Mouse (Mus musculus) embryonic facial prominence, embryonic 13.5 days (tissue): ENCODE measurements around the gene Wdfy3. TPM values are rescaled to one million over a fixed set of nuclear protein-coding genes. Genes with fewer than 3 reads are reported as not detected.

Experiments
- ATAC-seq: fragments of 200-750 bp; cut with Nextera tagmentation; 2 replicates; pipeline ENCODE4 v1.8.0; 2017; ENCODE audit warnings: low read depth; ENCODE audit not compliant: insufficient number of reproducible peaks, insufficient read depth, low FRiP score, low TSS enrichment
- H3K27ac ChIP-seq: fragments of 300-500 bp; sonication (generic); 2 replicates; pipeline ENCODE4 v1.5.1; 2015; ENCODE audit warnings: moderate library complexity, mild to moderate bottlenecking, inconsistent platforms
- H3K27me3 ChIP-seq: fragments of 300-500 bp; sonication (generic); 2 replicates; pipeline ENCODE4 v1.6.1; 2015; ENCODE audit warnings: mild to moderate bottlenecking, inconsistent platforms
- H3K36me3 ChIP-seq: fragments of 300-500 bp; sonication (generic); 2 replicates; pipeline ENCODE4 v1.6.1; 2015; ENCODE audit warnings: mild to moderate bottlenecking, inconsistent platforms
- H3K4me1 ChIP-seq: fragments of 300-500 bp; sonication (generic); 2 replicates; pipeline ENCODE4 v1.6.1; 2015; ENCODE audit warnings: inconsistent platforms
- H3K4me2 ChIP-seq: fragments of 300-500 bp; sonication (generic); 2 replicates; pipeline ENCODE4 v1.6.1; 2015; ENCODE audit warnings: moderate library complexity, mild to moderate bottlenecking, inconsistent platforms
- H3K4me3 ChIP-seq: fragments of 300-500 bp; sonication (generic); 2 replicates; pipeline ENCODE4 v1.5.1; 2015; ENCODE audit warnings: mild to moderate bottlenecking, inconsistent platforms
- H3K9ac ChIP-seq: fragments of 300-500 bp; sonication (generic); 2 replicates; pipeline ENCODE4 v1.6.1; 2015; ENCODE audit warnings: mild to moderate bottlenecking, inconsistent platforms
- H3K9me3 ChIP-seq: fragments of 300-500 bp; sonication (generic); 2 replicates; pipeline ENCODE4 v1.6.1; 2016; ENCODE audit warnings: inconsistent platforms
- WGBS: fragments of 180-500 bp; shearing (Covaris S2); methylation state at CpG from one replicate; pipeline ENCODE4 v1.1.7; 2015; ENCODE audit warnings: mixed read lengths; 5-methylcytosine and 5-hydroxymethylcytosine counted together
- polyA plus RNA-seq: library from polyadenylated mRNA; unstranded; fragments of >200 nt; fragmentation: Nextera tagmentation; extraction: Ambion mirVana; gene quantifications from 2 replicates; pipeline ENCODE4 v1.2.1, GENCODE M21; 2015

The Wdfy3 gene
- polyA plus RNA-seq, 1 experiment from 2014 or later = 19.1 TPM

DNA sequence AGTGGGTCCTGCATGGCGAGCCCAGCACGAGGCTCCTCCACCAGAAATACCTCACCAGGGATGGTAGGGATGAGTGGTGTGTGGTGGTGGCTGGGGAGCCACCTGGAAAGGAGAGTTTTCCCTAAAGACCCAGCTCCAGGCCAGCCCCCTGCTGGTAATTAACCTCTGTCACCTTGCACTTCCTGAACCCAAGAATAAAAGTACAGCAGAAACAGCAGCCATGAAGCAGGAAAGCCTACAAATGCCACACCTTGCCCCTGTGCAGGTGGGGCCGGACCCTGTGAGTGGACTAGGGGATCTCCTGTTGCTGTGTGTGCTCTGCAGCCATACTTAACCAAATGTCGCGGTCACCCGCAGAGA, 247.4 kb downstream of the Wdfy3 start:
- Histone ChIP-seq H3K9ac (no peak overlapping the region), H3K36me3 (no peaks in the 10 kb centered on the region), H3K27ac (no peak overlapping the region), H3K4me1 (peaks cover 37% of the 10 kb centered on the region), H3K27me3 (peaks cover 27% of the 10 kb centered on the region), H3K9me3 (no peaks in the 10 kb centered on the region), H3K4me2 (no peak overlapping the region), H3K4me3 (no peak overlapping the region)
- WGBS = 47% methylated on average over 6 of the region's 6 CpGs
- ATAC-seq = no peak

DNA sequence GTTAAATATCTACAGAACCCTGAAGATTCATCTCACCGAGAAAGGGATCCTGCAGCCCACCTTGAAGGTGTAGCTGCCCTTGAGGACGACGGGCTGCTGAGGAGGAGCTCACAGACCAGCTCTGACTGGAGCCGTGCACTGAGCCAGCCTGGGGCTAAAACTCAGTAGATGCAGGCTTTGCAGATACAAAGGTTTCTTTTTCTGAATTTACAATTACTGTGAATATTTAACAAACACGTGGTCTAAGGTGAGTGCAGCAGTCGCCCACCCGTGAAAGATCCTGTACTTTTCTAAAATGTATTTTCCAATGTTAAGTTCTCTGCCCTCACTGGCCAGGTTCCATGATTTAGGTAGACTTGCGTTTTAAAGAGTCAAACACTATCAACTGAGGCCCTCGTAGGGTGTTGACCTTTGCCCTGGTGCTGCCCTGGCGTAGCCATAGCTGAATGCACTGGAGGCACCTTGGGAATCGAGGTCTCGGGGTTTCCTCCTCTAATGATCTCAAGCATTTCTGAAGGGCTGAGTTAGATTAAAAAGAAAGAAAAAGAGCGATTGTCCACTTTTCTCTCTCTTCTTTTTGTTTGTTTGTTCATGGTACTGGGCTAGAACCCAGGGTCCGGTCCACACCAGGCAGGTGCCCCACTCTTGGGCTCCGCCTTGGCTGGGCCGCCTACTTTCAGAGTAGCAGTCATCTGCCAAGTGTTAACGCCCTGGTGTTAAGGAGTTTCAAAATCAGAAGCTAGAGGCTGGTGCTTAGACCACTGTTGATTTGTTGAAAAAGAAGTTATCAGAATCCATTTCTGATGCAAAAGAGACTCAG, 248.0 kb downstream of the Wdfy3 start:
- H3K9me3 ChIP-seq = no peaks in the 10 kb centered on the region
- 51% methylated on average over 17 of the region's 17 CpGs for WGBS
- H3K27me3 ChIP-seq = peaks cover 24% of the 10 kb centered on the region
- H3K4me1 ChIP-seq = peaks cover 31% of the 10 kb centered on the region
- H3K4me3 ChIP-seq = no peak overlapping the region
- no peak overlapping the region for H3K4me2 ChIP-seq
- H3K27ac ChIP-seq = no peak overlapping the region
- no peak for ATAC-seq
- H3K9ac ChIP-seq = no peak overlapping the region
- H3K36me3 ChIP-seq = no peaks in the 10 kb centered on the region

DNA sequence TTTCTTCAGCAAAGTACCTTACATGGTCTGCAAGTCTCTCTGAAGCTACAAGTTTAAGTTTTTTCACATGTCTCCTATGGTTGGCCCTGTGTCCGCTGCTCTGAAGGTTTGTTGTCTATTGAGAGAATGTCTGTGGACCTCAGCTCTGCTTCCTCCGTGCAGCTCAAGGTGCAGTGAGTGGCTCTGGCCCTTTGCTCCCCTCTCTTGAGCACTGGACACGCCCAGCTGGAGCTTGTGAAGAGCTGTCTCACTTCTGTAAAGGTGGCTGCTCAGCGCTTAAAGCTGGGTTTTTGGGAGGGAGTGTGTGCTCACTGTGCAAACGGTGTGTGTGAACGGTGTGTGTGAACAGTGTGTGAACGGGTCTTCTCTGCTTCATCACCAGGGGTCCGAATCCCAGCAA, 248.7 kb downstream of the Wdfy3 start:
- no peaks in the 10 kb centered on the region for H3K9me3 ChIP-seq
- no peak overlapping the region for H3K27ac ChIP-seq
- H3K4me1 ChIP-seq = peaks cover 24% of the 10 kb centered on the region
- WGBS = 62% methylated on average over 8 of the region's 8 CpGs
- H3K36me3 ChIP-seq = no peaks in the 10 kb centered on the region
- H3K27me3 ChIP-seq = peaks cover 20% of the 10 kb centered on the region
- H3K4me2 ChIP-seq = no peak overlapping the region
- no peak overlapping the region for H3K9ac ChIP-seq
- no peak overlapping the region for H3K4me3 ChIP-seq
- no peak for ATAC-seq

DNA sequence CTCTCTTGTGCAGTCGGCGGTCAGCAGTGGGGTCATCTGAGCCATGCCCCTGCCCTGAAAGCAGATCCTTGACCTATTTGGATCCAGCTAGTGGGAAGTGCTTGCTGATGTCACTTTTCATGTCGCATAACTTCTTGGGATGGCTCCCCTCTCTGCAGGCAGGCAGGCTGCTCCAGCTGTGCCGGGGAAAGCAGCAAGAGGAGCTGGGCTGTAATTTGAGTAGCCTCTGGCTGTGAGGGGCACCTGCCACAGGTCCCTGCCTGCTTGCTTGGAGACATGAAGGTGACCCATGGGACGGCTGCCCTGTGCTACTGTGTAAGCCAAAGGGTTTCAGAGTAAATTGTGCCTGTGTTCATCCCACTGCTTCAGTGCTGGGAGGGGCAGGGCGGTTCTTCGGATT, 249.9 kb downstream of the Wdfy3 start:
- peaks cover 20% of the 10 kb centered on the region for H3K27me3 ChIP-seq
- no peak for ATAC-seq

DNA sequence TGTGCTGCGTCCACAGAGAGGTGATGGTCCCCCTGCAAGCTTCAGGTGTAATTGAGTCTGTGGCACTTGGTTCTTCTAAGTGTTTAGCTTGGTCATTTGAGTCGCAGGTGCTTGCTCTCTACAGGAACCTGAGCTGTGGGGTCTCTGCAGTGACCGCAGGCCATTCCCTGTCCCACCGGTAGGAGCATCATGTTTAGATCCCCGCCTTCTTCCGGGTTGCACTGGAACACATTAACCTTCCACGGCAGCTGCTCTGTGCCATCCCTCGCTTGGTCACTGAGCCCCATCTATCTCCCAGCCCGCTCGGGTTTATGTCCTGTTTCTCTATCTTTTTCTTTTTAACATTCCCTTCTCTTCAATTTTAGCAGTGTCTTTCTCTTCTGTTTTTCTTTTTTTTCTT, 250.5 kb downstream of the Wdfy3 start:
- no peak for ATAC-seq
- Histone ChIP-seq H3K27me3 (peaks cover 20% of the 10 kb centered on the region), H3K36me3 (no peaks in the 10 kb centered on the region), H3K4me2 (no peak overlapping the region), H3K4me1 (peaks cover 12% of the 10 kb centered on the region; the same call in 1 of the 2 replicates), H3K9me3 (no peaks in the 10 kb centered on the region), H3K4me3 (no peak overlapping the region), H3K9ac (no peak overlapping the region), H3K27ac (no peak overlapping the region)
- 39% methylated on average over 10 of the region's 10 CpGs for WGBS

More for the DNA sequence above, 249.9 kb downstream of the Wdfy3 start:
- H3K4me2 ChIP-seq = no peak overlapping the region
- no peak overlapping the region for H3K27ac ChIP-seq
- H3K36me3 ChIP-seq = no peaks in the 10 kb centered on the region
- H3K4me3 ChIP-seq = no peak overlapping the region
- no peak overlapping the region for H3K9ac ChIP-seq
- H3K9me3 ChIP-seq = no peaks in the 10 kb centered on the region
- peaks cover 14% of the 10 kb centered on the region for H3K4me1 ChIP-seq
- WGBS = 8% methylated on average over 7 of the region's 7 CpGs

DNA sequence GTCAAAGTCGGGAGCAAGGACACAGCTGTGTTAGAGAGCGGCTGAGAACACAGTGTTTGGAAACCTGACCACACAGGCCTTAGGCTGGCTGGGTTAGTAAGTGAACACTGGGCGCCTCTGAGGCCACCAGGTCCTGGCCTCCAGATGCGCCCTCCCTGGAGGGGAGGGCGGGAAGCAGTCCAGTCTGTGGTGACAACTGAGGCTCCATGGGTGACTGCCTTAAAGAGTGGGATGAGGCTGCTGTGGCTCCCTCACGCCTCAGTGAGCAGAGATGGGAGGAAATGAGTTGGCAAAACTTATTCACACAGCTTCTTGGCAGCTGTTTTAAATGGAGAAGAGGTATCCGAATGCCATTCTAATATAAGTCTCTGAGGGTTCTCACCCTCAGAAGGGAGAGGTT, 252.9 kb downstream of the Wdfy3 start:
- no peaks in the 10 kb centered on the region for H3K36me3 ChIP-seq
- H3K27ac ChIP-seq = no peak overlapping the region
- no peak for ATAC-seq
- no peak overlapping the region for H3K4me3 ChIP-seq
- H3K27me3 ChIP-seq = peaks cover 9% of the 10 kb centered on the region
- no peak overlapping the region for H3K4me2 ChIP-seq
- no peaks in the 10 kb centered on the region for H3K9me3 ChIP-seq
- H3K4me1 ChIP-seq = peaks cover 12% of the 10 kb centered on the region; the same call in 1 of the 2 replicates
- no peak overlapping the region for H3K9ac ChIP-seq
- 56% methylated on average over 7 of the region's 7 CpGs for WGBS

DNA sequence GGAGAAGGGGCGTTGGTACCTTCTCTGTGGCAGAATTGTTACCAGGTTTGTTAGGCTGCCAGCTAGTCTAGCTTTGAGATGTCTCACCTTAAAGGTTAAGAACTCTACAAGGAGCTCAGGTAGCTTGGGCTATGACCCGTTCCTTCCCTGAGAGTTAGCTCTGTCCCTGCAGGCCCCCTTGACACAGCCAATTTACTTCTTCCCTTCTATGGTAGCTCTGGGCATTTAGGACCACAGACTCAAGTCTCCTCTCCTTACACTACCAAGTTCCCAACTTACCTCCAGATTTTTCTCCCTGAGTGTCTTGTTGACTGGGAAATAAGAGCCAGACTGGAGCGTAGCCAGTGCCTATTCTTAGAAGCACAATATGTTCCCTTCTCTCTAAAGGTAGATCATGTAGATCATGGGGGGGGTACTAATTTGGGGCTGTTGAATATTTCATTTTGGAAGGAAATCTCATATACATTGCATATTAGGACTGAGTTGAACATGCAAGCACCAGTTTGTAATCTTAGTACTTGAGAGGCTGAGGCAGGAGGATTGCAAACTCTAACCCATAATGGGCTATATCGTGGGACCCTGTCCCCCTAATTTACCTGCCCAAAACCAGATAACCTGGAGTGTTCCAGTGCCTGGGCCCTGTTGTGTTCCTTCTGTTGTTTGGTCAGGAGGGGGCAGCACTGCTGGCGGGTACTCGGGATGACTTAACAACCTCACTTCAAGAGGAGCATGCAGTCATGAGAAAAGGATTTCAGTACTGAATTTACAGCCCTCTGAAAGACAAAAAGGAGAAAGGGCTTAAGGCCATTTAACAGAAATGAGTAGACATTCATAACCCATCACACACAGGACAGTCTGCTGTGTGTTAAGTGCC, 258.2 kb downstream of the Wdfy3 start:
- no peaks in the 10 kb centered on the region for H3K9me3 ChIP-seq
- no peak for ATAC-seq
- no peaks in the 10 kb centered on the region for H3K4me1 ChIP-seq
- no peak overlapping the region for H3K4me2 ChIP-seq
- no peak overlapping the region for H3K4me3 ChIP-seq
- H3K27me3 ChIP-seq = no peaks in the 10 kb centered on the region
- WGBS = 88% methylated on average over 6 of the region's 6 CpGs
- no peak overlapping the region for H3K27ac ChIP-seq
- no peaks in the 10 kb centered on the region for H3K36me3 ChIP-seq
- no peak overlapping the region for H3K9ac ChIP-seq

DNA sequence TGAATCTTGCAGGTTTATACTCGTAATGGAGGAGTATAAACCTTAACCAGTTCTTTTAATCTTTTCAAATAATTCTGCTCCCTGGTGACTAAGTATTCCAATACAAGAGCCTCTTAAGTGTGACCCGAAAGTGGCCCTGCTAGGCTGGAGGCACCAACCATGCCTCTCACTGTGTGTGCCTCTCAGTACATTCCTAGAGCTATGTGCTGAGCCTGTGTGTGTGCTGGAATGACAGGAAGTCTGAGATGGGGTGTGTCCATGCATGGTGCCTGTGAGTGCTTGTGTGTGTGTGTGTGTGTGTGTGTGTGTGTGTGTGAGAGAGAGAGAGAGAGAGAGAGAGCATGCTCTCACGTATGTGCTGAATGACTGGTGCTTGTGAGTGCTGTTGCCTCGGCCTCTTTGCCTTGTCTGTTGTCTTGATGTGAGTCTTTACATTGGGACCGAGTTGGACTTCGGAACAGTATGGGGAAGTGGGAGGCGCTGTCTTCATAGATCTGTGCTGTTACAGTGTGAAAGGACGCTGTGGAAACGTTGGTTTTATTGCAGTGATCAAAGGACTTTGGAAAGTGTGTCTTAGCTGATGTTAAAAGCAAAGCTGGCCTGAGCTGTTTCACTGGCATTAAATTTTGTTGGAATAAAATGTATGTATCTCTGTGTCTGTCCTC, 267.2 kb downstream of the Wdfy3 start:
- no peak for ATAC-seq
- H3K27me3 ChIP-seq = no peaks in the 10 kb centered on the region
- H3K36me3 ChIP-seq = no peaks in the 10 kb centered on the region
- H3K4me3 ChIP-seq = no peak overlapping the region
- no peak overlapping the region for H3K4me2 ChIP-seq
- H3K27ac ChIP-seq = no peak overlapping the region
- WGBS = 80% methylated on average over 9 of the region's 9 CpGs
- no peaks in the 10 kb centered on the region for H3K4me1 ChIP-seq
- H3K9me3 ChIP-seq = no peaks in the 10 kb centered on the region
- H3K9ac ChIP-seq = no peak overlapping the region

DNA sequence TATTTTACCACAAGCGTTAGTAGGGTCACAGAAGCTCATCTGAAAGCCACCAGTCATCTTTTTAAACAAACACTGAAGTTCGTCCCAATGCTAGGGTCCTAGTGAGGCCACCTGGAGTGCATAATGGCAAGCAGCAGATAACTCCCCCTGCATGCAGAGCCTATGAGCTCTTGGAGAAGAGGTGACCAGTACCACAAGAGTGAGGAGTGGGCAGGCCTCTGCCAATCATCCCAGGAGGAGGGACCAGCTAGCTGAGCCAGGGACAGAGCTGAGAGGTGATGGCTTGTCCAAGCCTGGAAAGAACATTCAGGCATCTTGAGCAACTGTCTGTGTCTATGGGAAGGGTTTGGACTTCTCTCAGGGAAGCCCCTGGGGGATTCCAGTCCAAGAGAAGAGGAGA, 267.8 kb downstream of the Wdfy3 start:
- no peaks in the 10 kb centered on the region for H3K9me3 ChIP-seq
- H3K27ac ChIP-seq = no peak overlapping the region
- H3K27me3 ChIP-seq = no peaks in the 10 kb centered on the region
- ATAC-seq = no peak
- no peak overlapping the region for H3K9ac ChIP-seq
- WGBS = 80% methylated on average over 2 of the region's 2 CpGs
- no peaks in the 10 kb centered on the region for H3K36me3 ChIP-seq
- H3K4me3 ChIP-seq = no peak overlapping the region
- no peak overlapping the region for H3K4me2 ChIP-seq
- no peaks in the 10 kb centered on the region for H3K4me1 ChIP-seq

DNA sequence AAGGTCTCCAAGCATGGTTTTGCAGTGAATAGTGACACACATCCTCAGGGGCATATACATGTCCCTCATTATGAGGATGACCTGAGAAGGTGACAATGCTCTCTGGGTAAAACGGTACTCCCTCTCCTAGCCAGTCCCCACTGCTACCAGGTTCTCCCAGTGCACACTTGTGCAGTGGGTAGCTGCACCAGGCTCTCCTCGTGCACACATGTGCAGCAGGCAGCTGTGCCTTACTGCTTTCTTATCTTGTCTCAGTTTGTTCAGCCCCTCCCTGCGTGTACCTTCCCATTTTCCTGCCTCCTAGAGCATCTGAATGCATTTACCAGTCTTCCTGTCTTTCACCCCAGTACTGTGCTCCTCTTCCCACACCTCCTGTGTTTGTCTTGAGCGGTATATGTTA, 277.1 kb downstream of the Wdfy3 start:
- no peaks in the 10 kb centered on the region for H3K9me3 ChIP-seq
- no peaks in the 10 kb centered on the region for H3K36me3 ChIP-seq
- no peak overlapping the region for H3K9ac ChIP-seq
- H3K27me3 ChIP-seq = no peaks in the 10 kb centered on the region
- 68% methylated on average over 4 of the region's 4 CpGs for WGBS
- no peak overlapping the region for H3K27ac ChIP-seq
- H3K4me1 ChIP-seq = 0 out of 2 replicates have a peak, but pooled peaks cover 3% of the 10 kb centered on the region
- ATAC-seq = no peak
- H3K4me3 ChIP-seq = no peak overlapping the region
- no peak overlapping the region for H3K4me2 ChIP-seq

DNA sequence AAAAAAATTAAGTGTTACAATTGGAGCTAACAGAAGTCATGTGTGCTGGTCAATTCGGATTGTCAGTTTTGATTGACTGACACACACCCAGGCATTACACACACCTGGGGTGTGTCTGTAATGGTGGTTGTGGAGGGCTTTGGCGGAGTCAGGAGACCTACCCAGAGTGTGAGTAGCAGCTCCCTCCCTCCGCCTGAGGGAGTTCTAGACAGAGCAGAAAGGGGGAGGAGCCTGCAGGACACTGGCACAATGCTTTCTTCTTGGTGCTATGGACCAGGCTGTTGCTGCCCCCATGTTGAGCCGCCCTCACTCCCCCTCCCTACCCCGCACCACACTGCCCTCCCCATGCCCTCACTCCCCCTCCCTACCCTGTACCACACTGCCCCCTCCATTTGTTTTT, 279.2 kb downstream of the Wdfy3 start:
- Histone ChIP-seq H3K4me2 (no peak overlapping the region), H3K36me3 (no peaks in the 10 kb centered on the region), H3K9ac (no peak overlapping the region), H3K4me3 (no peak overlapping the region), H3K27ac (no peak overlapping the region), H3K9me3 (no peaks in the 10 kb centered on the region), H3K27me3 (no peaks in the 10 kb centered on the region), H3K4me1 (0 out of 2 replicates have a peak, but pooled peaks cover 3% of the 10 kb centered on the region)
- no peak for ATAC-seq
- 63% methylated on average over 5 of the region's 5 CpGs for WGBS
